Mouse (Mus musculus) CD8-positive naive resting alpha-beta T cell, adult 2 months (primary cell): ENCODE data around the gene Cd69.

ENCODE experiments used
- DNase-seq, 2 experiments: peaks; one replicate each; pipeline ENCODE4 v3.0.0; 2022; ENCODE audit warnings: low read depth in 2 of 2, low spot score in 2 of 2

The Cd69 gene

GRCm38 (mm10) chr6:129275220-129275619, at the start of gene Cd69:
Cd69 (minus strand) TSS chr6:129275436.
- DNase-seq, result peak; percentile 78 to 84

- DNase-seq, result no peak
Observed at GRCm38 (mm10) chr6:129319331-129319730, 44.1 kb upstream of the Cd69 start.

DNA sequence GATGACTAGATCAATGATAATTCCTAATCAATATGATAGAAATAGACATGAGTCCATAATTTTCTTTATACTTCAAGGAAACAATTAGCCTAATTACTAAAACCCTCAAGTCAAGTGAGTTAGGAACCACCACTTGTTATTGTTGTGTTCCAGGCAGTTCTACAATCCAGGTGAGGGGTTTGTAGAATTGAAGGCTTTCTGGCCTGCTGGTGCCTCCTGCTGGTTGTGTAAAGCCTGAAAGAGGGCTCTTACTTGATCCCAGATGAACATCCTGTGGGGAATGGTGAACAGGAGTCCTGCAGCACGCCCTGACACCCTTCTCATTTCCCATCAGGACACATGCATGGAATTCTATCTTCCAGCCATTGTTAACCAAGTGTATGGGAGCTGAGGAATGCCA, 43.2 kb upstream of the Cd69 start:
- DNase-seq, result peak in 1 of 2 experiments; percentile 20

DNA sequence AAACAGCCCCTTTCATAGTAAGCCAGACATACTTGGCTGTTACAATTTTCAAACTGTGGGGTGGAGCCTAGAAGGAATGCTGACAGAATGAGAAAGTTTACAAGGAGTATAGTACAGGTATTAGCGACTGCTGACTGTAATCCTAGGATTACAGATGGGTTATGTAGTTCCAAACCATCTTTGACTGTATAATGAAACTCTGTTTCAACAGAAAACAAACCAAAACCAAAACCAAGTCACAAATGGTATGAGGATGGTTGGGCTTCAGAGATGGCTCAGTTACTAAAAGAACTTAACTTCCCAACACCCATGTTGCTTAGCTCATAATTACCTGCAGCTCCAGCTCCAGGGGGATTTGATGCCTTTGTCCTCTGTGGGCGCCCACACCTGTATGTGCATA, 41.2 kb upstream of the Cd69 start:
- DNase-seq, result no peak

GRCm38 (mm10) chr6:129315698-129316097, 40.5 kb upstream of the Cd69 start:
- no peak for DNase-seq

GRCm38 (mm10) chr6:129314655-129315168, 39.5 kb upstream of the Cd69 start:
- no peak for DNase-seq

DNA sequence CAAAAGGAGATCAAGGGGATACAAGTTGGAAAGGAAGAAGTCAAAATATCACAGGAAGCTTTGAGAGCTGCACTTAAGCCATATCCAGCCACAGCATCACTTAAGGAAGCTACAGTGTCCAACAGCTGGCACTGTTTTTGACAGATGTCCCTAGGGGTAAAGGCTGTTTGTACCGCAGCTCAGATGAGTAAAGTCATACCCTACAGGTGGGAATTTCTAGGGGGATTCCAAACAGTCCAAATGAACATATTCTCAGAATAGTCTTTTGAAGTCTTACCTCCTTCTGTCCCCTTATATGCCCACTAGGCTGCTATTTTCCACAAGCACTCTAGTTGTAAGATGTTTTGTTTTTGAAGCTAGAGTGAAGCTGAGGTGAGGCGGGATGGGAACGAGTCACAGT, 37.3 kb upstream of the Cd69 start:
- no peak for DNase-seq

GRCm38 (mm10) chr6:129304180-129304579, 28.9 kb upstream of the Cd69 start:
- no peak for DNase-seq

DNA sequence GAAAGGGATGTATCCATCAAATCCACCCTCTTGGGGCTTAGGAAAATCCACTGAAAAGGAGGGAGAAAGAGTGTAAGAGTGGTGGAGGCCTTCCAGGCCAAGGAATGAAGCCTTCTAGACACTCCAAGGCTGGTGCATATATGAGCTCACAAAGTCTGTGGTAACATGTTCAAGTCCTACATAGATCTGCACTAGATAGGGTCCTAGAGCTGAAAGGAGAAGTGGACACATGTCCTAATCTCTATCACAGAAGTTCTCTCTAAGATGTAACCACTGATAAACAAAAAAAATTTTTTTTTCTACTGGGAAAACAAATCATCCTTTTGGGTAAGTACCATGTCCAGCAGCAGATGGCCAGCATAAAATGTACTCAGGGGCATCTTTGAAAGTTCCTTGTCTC, 13.5 kb upstream of the Cd69 start:
- no peak for DNase-seq

DNA sequence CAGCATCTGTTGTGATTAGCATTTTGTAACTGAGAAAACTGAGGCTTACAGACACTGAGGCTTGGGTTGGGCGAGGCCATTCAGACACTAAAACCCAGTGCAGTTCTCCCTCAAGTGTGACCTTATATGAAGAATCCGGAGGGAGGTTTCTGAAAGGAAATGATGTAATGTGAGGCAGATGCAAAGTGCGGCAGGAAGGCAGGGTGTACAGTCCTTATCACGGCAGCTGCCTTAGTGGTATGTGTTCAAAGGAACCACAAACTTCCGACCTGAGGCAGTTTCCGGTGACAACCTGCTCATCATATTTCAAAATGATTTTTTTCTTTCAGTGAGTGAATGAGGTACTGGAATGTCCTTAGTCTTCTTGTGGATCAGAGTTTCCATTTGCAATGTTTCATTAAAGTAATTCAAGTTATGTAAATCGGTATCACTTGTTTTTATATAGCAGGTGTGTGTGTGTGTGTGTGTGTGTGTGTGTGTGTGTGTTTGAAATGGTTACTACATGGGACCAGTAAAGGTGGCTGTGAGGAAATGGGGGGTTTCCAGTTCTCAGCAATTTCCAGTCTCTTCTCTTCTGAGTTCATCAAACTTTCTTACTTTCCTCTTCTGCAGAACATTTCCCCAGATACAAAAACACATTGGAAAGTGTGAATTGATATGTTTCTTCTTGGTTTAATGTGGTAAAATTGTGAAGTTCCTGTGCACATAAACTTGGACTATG, 9.3 kb upstream of the Cd69 start:
- peak; percentile 82 to 83 for DNase-seq

GRCm38 (mm10) chr6:129283271-129283670, 8.0 kb upstream of the Cd69 start:
- no peak for DNase-seq

GRCm38 (mm10) chr6:129276483-129276882, 1.2 kb upstream of the Cd69 start:
- DNase-seq, result no peak

- DNase-seq, result peak in 1 of 2 experiments; percentile 20
Observed at GRCm38 (mm10) chr6:129275624-129276203, 478 bp upstream of the Cd69 start.

GRCm38 (mm10) chr6:129274476-129274875, 760 bp downstream of the Cd69 start:
- no peak for DNase-seq

- peak; percentile 57 to 62 for DNase-seq
Observed at GRCm38 (mm10) chr6:129273662-129274061, 1.6 kb downstream of the Cd69 start.

- no peak for DNase-seq
Observed at GRCm38 (mm10) chr6:129266438-129267022, 8.7 kb downstream of the Cd69 start.

DNA sequence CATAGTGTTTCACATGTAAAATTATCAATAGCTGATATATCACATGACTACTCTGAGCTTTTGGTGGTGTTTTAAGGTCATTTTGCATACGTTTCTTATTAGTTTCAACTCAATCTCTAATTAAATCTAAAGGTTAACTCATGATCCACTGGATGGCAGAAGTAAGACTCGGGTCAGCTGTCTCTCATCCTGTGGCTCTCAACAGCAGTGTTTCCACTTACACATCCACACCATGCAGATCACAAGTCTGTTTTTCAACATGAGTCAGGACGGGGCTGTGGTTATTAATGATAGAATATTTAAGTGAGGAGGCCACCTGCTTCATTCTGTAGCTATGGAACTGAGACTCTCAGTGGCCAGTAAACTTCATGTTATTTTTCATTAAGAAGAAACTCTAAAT, 9.4 kb downstream of the Cd69 start:
- DNase-seq, result no peak

DNA sequence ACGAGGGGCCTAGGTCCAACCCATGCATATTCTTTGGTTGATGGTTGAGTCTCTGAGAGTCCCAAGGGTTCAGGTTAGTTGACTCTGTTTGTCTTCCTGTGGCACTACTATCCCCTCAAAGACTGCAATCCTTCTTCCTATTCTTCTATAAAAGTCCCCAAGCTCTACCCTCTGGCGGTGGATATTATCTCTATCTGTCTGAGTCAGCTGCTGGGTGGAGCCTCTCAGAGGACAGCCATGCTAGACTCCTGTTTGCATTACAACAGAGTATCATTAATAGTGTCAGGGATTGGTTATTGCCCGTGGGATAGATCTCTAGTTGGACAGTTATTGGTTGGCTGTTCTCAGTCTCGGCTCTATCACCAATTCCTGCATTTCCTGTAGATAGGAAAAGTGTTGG, 14.3 kb downstream of the Cd69 start:
- DNase-seq, result no peak

- DNase-seq, result no peak
Observed at GRCm38 (mm10) chr6:129260034-129260433, 15.2 kb downstream of the Cd69 start.

- DNase-seq, result no peak
Observed at GRCm38 (mm10) chr6:129256018-129256417, 19.2 kb downstream of the Cd69 start.

DNA sequence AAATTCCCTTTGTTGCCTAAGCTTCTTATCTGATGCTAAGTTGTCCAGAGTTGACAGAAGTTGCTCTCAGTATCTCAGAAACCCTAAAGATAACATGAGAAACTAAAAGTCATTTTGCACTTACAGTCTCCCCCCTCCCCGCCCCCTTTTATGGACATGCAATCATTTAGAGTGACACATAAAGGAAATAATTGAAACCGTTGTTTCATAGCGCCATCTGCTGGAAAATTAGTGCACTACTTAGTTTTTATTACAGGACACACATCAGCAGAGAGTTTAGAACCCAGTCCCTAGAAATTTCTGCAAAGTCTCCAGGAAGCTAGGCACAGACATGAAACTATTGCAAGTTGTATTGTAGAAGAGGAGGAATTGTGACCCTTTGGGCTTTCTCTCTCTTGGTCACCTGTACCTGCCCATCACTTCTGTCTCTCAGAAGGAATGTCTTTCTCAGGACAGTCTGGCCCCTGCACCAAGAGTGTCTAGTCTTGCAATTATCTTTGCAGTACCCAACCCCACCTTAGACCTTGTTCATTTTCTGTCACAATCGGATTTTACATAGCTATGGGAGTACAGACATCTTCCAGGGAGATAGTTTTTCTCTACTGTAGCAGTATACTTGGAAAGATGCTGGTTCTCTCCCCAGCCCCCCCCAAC, 20.2 kb downstream of the Cd69 start:
- peak; percentile 32 to 52 for DNase-seq

DNA sequence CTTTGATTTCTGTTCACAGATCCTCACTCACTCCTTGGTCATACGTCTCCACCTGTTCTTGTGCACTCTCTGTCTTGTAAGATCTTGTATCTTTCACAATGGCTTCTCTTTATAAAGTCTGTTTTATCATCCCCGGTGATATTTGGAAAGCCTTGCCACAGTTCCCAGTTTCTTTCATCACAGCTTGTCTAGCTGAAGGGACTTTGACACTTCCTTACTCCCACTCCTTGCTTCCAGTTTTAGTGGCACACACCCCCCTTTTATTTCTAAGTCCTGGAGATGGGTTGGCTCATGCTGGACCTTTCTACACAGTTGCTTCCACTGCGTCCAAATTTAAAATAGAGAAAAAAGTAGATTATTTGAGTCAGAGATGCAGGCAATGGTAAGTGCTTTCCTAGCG, 20.9 kb downstream of the Cd69 start:
- DNase-seq, result no peak
